Mouse (Mus musculus) left cerebral cortex, postnatal 36 days (tissue): ENCODE data around the gene Gper1. TPM values are rescaled to one million over a fixed set of nuclear protein-coding genes. Genes with fewer than 3 reads are reported as not detected.

ENCODE experiments used
- DNase-seq, 2 experiments: peaks; one replicate each; pipeline ENCODE4 v3.0.0; 2021 to 2022; ENCODE audit warnings: low spot score in 2 of 2, mixed read lengths in 1 of 2
- intact Hi-C: fragments of 180-260 bp; cut with DNase I; formaldehyde crosslinking; loops from one replicate; pipeline ENCODE4 v1.15.1; 2025
- total RNA-seq, 2 experiments: library from RNA; stranded (reverse); gene quantifications; 2 replicates each; pipeline ENCODE4 v1.2.3; 2021

The Gper1 gene
- total RNA-seq, 2 experiments from 2014 or later, result 2.9 to 3.3 TPM

GRCm38 (mm10) chr5:139409412-139409811, 13.5 kb upstream of the Gper1 start:
- no peak for DNase-seq
- intact Hi-C loops, result no loop called here

GRCm38 (mm10) chr5:139410056-139410455, 12.9 kb upstream of the Gper1 start:
- intact Hi-C loops, result no loop called here
- DNase-seq, result no peak

- DNase-seq, result no peak
- intact Hi-C loops, result no loop called here
Observed at GRCm38 (mm10) chr5:139411117-139411516, 11.8 kb upstream of the Gper1 start.

GRCm38 (mm10) chr5:139411665-139412314, 11.2 kb upstream of the Gper1 start:
- DNase-seq, result no peak
- intact Hi-C loops, result no loop called here

GRCm38 (mm10) chr5:139413545-139413944, 9.4 kb upstream of the Gper1 start:
- intact Hi-C loops, result no loop called here
- no peak for DNase-seq

GRCm38 (mm10) chr5:139415001-139415400, 8.0 kb upstream of the Gper1 start:
- no peak for DNase-seq
- intact Hi-C loops, result loop anchor here (5.0 kb wide), 1 partner anchor 47 kb away; the partner anchor contains the start of gene 3110082I17Rik

- DNase-seq, result no peak
- intact Hi-C loops, result loop anchor here (5.0 kb wide), 1 partner anchor 45 kb away; the partner anchor contains the start of gene 3110082I17Rik
Observed at GRCm38 (mm10) chr5:139416942-139417341, 6.0 kb upstream of the Gper1 start.

- DNase-seq, result no peak
- intact Hi-C loops, result loop anchor here (5.0 kb wide), 1 partner anchor 45 kb away; the partner anchor contains the start of gene 3110082I17Rik
Observed at GRCm38 (mm10) chr5:139417480-139417879, 5.5 kb upstream of the Gper1 start.

GRCm38 (mm10) chr5:139418110-139418509, 4.8 kb upstream of the Gper1 start:
- intact Hi-C loops, result loop anchor here (5.0 kb wide), 1 partner anchor 44 kb away; the partner anchor contains the start of gene 3110082I17Rik
- DNase-seq, result no peak

- no peak for DNase-seq
- intact Hi-C loops, result loop anchor here (5.0 kb wide), 1 partner anchor 44 kb away; the partner anchor contains the start of gene 3110082I17Rik
Observed at GRCm38 (mm10) chr5:139418633-139419032, 4.3 kb upstream of the Gper1 start.

GRCm38 (mm10) chr5:139425198-139425597, 2.2 kb downstream of the Gper1 start:
- no peak for DNase-seq
- intact Hi-C loops, result no loop called here

- intact Hi-C loops, result no loop called here
- no peak for DNase-seq
Observed at GRCm38 (mm10) chr5:139427001-139427400, 4.0 kb downstream of the Gper1 start.

- DNase-seq, result no peak
- intact Hi-C loops, result no loop called here
Observed at GRCm38 (mm10) chr5:139427989-139428388, 5.0 kb downstream of the Gper1 start.

- intact Hi-C loops, result no loop called here
- no peak for DNase-seq
Observed at GRCm38 (mm10) chr5:139429818-139430341, 6.9 kb downstream of the Gper1 start.

GRCm38 (mm10) chr5:139432333-139432732, 9.4 kb downstream of the Gper1 start:
- intact Hi-C loops, result no loop called here
- DNase-seq, result no peak

- DNase-seq, result no peak
- intact Hi-C loops, result no loop called here
Observed at GRCm38 (mm10) chr5:139432747-139433508, 10.0 kb downstream of the Gper1 start.

GRCm38 (mm10) chr5:139433842-139434568, 11.1 kb downstream of the Gper1 start:
- no peak for DNase-seq
- intact Hi-C loops, result no loop called here

GRCm38 (mm10) chr5:139434940-139435339, 12.0 kb downstream of the Gper1 start:
- DNase-seq, result peak; percentile 78 to 79
- intact Hi-C loops, result no loop called here

- DNase-seq, result no peak
- intact Hi-C loops, result no loop called here
Observed at GRCm38 (mm10) chr5:139437769-139438168, 14.8 kb downstream of the Gper1 start.

- no peak for DNase-seq
- intact Hi-C loops, result no loop called here
Observed at GRCm38 (mm10) chr5:139438440-139438839, 15.5 kb downstream of the Gper1 start.
